Mouse (Mus musculus): Measurements from ENCODE around the gene Gatad2a.

The Gatad2a gene

GRCm38 (mm10) chr8:69895772-69896451 is 100.3 kb downstream of the Gatad2a start:
- no peak for DNase-seq

DNA sequence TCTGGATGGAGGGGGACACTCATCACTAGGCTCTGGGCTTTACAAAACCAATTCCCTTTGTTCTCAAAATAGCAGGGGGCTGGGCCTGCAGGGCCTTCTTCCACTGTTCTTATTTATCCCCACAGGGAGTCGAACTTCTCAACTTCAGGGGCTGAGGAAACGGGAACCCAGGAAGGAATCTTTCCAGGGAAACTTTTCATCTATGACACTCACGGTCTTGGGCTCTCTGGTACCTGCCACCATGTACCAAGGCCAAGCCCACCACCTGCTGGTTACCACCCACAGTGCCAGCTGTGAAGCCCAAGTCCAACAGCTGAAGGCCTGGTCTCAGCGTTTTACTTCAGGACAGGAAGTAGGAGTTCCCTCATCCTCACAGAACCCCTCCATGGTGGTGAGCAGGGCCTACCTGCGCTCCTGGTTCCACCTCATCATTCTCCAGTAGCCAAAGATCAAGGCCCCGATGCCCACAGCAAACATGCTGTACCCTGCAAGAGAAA is 101.3 kb downstream of the Gatad2a start:
- no peak for DNase-seq

- peak; percentile 56 for DNase-seq
Observed at GRCm38 (mm10) chr8:69893863-69894262, 102.3 kb downstream of the Gatad2a start.

- DNase-seq = peak; percentile 53
Observed at GRCm38 (mm10) chr8:69890813-69891241, 105.4 kb downstream of the Gatad2a start.

- DNase-seq = no peak
Observed at GRCm38 (mm10) chr8:69888902-69889301, 107.3 kb downstream of the Gatad2a start.

- no peak for DNase-seq
Observed at GRCm38 (mm10) chr8:69888244-69888866, 107.8 kb downstream of the Gatad2a start.

GRCm38 (mm10) chr8:69887289-69888243 is 108.6 kb downstream of the Gatad2a start, which contains the start of gene Cilp2:
TSS of gene Cilp2 (minus strand) at chr8:69887687.
- DNase-seq = peak; percentile 52

- DNase-seq = no peak
Observed at GRCm38 (mm10) chr8:69884141-69884540, 112.0 kb downstream of the Gatad2a start.

DNA sequence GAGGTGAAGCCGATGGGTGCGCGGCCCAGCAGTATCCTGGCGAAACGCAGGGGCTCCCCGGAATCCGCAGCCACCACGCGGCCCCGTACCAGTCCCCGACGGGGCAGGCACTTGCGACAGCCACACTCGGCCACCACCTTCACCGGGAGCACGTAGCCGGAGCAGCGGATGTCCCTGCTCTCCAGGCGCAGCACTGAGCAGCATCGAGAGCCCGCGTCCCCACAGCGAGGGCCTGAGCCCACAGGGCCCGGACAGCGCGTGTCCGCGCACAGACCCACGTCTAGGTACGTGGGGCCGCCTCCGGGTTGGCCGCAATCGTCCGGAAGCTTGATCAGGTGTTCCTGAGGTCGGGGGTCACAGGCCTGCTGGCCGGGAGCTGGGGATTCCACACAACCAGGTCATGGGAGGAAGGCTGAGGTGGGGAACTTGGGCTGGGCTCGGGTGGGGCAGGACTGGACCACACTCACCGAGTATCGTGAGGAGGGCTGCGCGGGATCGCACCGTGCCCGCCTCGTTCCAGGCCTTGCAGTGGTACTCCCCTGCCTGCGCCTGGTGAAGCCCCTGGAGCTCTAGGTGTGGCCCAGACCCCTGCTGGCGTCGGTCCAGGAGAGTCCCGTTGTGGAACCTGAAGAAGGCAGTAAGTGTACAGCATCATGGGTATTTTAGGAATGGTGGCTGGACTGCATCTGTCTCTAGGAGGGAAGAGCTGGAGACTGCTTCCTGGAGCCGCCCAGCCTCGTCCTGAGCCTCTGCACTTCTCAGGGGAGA is 113.2 kb downstream of the Gatad2a start:
- no peak for DNase-seq

GRCm38 (mm10) chr8:69882021-69882756 is 114.0 kb downstream of the Gatad2a start:
- peak; percentile 88 for DNase-seq

DNA sequence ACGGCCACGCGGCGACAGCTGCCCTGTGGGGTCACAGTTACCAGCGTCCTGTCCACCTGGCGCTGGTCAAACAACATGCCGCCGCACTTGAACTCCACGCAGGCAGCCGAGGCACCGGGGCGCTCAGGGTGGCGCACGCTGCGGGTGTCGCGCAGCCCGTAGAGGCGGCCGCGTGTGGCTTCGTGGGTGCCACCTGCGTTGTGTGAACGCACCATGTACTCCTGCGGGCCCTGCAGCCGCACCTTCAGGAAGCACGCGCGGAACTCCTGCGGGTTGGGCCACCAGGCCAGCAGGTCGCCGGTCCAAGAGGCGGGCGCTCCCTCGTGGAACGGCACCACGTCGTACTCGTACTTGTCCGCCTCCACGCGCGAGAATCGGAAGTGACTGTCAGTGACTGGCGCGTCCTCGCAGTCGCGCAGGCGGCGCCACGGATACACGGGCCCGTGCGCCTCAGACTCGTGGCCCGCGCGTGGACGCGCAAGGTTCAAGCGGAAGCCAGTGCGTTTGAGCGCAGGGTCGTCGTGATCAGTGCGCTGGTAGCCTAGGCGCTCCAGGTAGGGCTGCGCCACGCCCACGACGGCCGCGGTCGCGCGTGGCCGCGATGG is 114.8 kb downstream of the Gatad2a start:
- no peak for DNase-seq

GRCm38 (mm10) chr8:69880841-69881240 is 115.3 kb downstream of the Gatad2a start:
- no peak for DNase-seq

DNA sequence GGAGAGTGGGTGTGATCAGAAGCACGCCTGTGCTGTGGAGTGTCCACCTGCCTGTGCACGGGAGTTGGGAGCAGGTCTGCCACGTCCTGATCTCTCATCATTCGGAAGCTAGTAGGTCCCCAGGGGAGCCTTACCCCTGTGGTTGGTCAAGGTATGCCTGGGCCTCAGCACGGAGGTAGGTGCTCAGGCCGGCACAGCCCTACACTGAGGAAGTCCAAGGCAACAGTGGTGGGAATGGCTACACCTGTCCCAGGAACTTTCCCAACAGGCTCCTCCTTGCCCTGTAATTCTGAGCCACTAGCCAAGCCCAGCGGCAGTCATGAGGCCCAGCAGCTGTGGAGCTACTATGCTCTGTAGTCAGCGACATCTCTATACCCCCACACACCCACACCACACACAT is 116.5 kb downstream of the Gatad2a start:
- no peak for DNase-seq

DNA sequence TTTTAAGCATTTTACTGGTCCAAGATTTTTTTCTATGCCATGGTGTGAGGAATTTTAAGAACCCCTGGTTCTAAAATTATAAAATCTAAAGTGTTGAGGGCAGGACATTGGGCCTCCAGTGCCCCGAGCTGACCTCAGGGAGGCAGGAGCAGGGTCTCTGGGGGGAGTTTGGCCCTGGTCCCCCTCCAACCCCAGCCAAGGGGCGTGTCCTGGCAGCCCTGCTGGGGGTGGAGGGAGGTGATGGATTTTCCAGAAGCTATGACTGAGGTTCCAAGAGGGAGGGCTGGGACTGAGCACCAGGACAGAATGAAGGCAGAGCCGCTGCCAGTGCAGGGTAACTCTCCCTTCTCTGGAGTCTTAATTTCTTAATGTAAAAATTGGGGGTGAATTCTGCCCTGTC is 118.2 kb downstream of the Gatad2a start:
- DNase-seq = no peak

DNA sequence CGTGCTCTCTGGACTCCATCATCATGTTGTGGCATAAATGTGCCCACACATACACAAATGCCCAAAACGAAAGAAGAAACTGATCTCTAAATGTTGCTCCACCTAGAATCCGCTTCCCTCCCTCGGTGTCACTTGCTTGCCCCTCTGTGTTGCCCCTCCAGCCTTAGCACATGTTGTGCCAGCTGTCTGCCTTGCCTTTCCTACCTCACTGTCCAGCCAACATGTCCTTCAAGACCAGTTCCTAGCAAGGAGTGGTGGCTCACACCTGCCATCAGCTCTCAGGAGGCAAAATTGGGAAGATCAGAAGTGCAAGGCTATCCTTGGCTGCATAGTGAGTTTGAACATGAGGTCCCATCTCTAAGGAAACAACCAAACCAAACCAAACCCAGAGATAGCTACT is 118.8 kb downstream of the Gatad2a start:
- DNase-seq = no peak

DNA sequence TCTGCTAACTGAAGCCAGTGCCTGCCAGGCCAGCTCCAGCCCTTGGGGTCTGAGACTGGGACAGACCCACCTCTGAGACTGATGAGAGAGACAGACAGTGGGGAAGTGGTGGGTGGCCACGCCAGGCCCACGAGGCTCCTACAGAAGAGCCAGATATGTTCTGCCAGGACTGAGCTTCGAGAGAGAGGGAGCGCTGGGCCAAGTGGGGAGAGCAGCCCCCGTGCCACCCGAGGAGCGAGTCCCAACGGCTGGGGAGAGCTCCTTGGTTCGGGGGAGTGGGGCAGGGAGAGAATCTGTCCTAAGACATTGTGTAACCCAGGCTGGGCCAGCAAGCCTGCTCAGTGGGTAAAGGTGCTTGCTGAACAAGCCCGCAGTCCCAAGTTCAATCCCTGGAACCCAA is 119.2 kb downstream of the Gatad2a start:
- no peak for DNase-seq

- no peak for DNase-seq
Observed at GRCm38 (mm10) chr8:69876097-69876496, 120.1 kb downstream of the Gatad2a start.

GRCm38 (mm10) chr8:69874654-69875053 is 121.5 kb downstream of the Gatad2a start:
- no peak for DNase-seq

DNA sequence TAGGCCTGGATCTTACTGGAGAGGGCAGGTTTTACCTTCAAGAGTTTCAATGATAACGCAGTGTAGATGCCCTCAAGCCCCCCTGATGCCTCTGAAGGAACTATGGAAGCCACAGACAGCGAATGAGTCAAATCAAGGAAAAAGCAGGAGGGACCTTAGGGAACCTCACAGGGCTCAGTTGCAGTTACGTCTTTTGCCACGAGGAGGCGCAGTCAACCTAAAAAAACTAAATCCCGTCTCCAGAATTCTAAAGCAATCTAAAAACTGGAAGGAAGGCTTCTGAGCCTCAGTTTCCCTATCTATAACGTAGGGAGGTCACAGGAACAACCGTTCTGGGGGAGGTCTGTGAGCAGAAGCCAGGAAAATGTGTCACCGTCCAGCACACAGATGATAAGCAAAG is 122.0 kb downstream of the Gatad2a start:
- peak; percentile 64 for DNase-seq

- no peak for DNase-seq
Observed at GRCm38 (mm10) chr8:69870907-69871306, 125.3 kb downstream of the Gatad2a start.
